Mouse (Mus musculus) neural tube, embryonic 14.5 days (tissue): Measurements from ENCODE around the gene Rimbp3. TPM values are rescaled to one million over a fixed set of nuclear protein-coding genes. Genes with fewer than 3 reads are reported as not detected.
"Not testable (repeated sequence)": the region's sequence is repeated elsewhere in the genome, so short reads cannot be mapped to it uniquely, and the experiment has no call there.

ENCODE experiments used
- ATAC-seq: fragments of 200-750 bp; cut with Nextera tagmentation; 2 replicates; pipeline ENCODE4 v1.8.0; 2017; ENCODE audit warnings: low read depth, mild to moderate bottlenecking, moderate TSS enrichment, moderate library complexity
- H3K27ac ChIP-seq: fragments of 300-500 bp; sonication (generic); 2 replicates; pipeline ENCODE4 v1.5.1; 2014; ENCODE audit warnings: low read depth, mild to moderate bottlenecking, control low read depth, low read length, moderate library complexity, mixed read lengths
- H3K27me3 ChIP-seq: fragments of 300-500 bp; sonication (generic); 2 replicates; pipeline ENCODE4 v1.6.1; 2014; ENCODE audit warnings: low read length; ENCODE audit not compliant: control insufficient read depth, insufficient read depth
- H3K36me3 ChIP-seq: fragments of 300-500 bp; sonication (generic); 2 replicates; pipeline ENCODE4 v1.6.1; 2014; ENCODE audit warnings: low read length, mixed read lengths; ENCODE audit not compliant: control insufficient read depth, insufficient read depth
- H3K4me1 ChIP-seq: fragments of 300-500 bp; sonication (generic); 2 replicates; pipeline ENCODE4 v1.6.1; 2014; ENCODE audit warnings: low read length; ENCODE audit not compliant: control insufficient read depth, insufficient read depth
- H3K4me2 ChIP-seq: fragments of 300-500 bp; sonication (generic); 2 replicates; pipeline ENCODE4 v1.6.1; 2014; ENCODE audit warnings: mild to moderate bottlenecking, low read depth, low read length, control low read depth
- H3K4me3 ChIP-seq: fragments of 300-500 bp; sonication (generic); 2 replicates; pipeline ENCODE4 v1.5.1; 2014; ENCODE audit warnings: low read depth, low read length, control low read depth, mixed read lengths
- H3K9ac ChIP-seq: fragments of 300-500 bp; sonication (generic); replicated peaks from 2 replicates; pipeline ENCODE4 v1.6.1; 2014; ENCODE audit warnings: low read depth, mild to moderate bottlenecking, control low read depth, low read length, mixed read lengths
- H3K9me3 ChIP-seq: fragments of 300-500 bp; sonication (generic); 2 replicates; pipeline ENCODE4 v1.6.1; 2016; ENCODE audit warnings: low read length; ENCODE audit not compliant: control insufficient read depth
- WGBS: fragments of 180-500 bp; shearing (Covaris S2); extraction: QIAGEN DNeasy Blood & Tissue Kit; methylation state at CpG from one replicate; pipeline ENCODE4 v1.1.7; 2014; 5-methylcytosine and 5-hydroxymethylcytosine counted together
- polyA plus RNA-seq: library from polyadenylated mRNA; unstranded; fragments of >200 nt; fragmentation: Nextera tagmentation; extraction: Ambion mirVana; gene quantifications from 2 replicates; pipeline ENCODE4 v1.2.1, GENCODE M21; 2014

Gene Rimbp3
- polyA plus RNA-seq: 2.2 and 2.7 TPM in 2 replicates

- peak; percentile 89 for ATAC-seq
- Histone ChIP-seq H3K4me3 (peak within 1 kb of the TSS; percentile 55), H3K4me2 (peak within 1 kb of the TSS; percentile 97), H3K9me3 (no peaks in the 10 kb centered on the region), H3K9ac (peak within 1 kb of the TSS; percentile 63), H3K4me1 (peaks cover 17% of the 10 kb centered on the region), H3K27ac (peak within 1 kb of the TSS; percentile 82), H3K36me3 (no peaks in the 10 kb centered on the region), H3K27me3 (no peaks in the 10 kb centered on the region)
- under 1% methylated on average over 84 of the region's 85 CpGs for WGBS
Measured at GRCm38 (mm10) chr16:17208389-17209361, at the start of gene Rimbp3. Gene Rimbp3 (plus strand): TSS chr16:17208603.

- H3K27me3 ChIP-seq, ATAC-seq, H3K4me3 ChIP-seq, H3K4me2 ChIP-seq, H3K4me1 ChIP-seq, H3K36me3 ChIP-seq, H3K27ac ChIP-seq, H3K9me3 ChIP-seq, H3K9ac ChIP-seq: not testable (repeated sequence)
- 90% methylated on average over 1 of the region's 1 CpGs for WGBS
Measured at GRCm38 (mm10) chr16:17165478-17165877, 42.9 kb upstream of the Rimbp3 start.

- no peak overlapping the region for H3K4me3 ChIP-seq
- H3K9me3 ChIP-seq: no peaks in the 10 kb centered on the region
- no peaks in the 10 kb centered on the region; the same call in 1 of the 2 replicates for H3K36me3 ChIP-seq
- H3K4me2 ChIP-seq: no peak overlapping the region
- no peak overlapping the region for H3K9ac ChIP-seq
- H3K4me1 ChIP-seq: no peaks in the 10 kb centered on the region
- no peak for ATAC-seq
- H3K27me3 ChIP-seq: no peaks in the 10 kb centered on the region
- H3K27ac ChIP-seq: no peak overlapping the region
Measured at GRCm38 (mm10) chr16:17167179-17167578, 41.2 kb upstream of the Rimbp3 start.

GRCm38 (mm10) chr16:17168049-17168448 lies 40.4 kb upstream of the Rimbp3 start:
- Histone ChIP-seq H3K36me3 (no peaks in the 10 kb centered on the region; the same call in 1 of the 2 replicates), H3K4me1 (no peaks in the 10 kb centered on the region)
- no peak for ATAC-seq

GRCm38 (mm10) chr16:17175765-17176164 lies 32.6 kb upstream of the Rimbp3 start:
- Histone ChIP-seq H3K27me3 (no peaks in the 10 kb centered on the region), H3K4me3 (no peak overlapping the region), H3K9me3 (no peaks in the 10 kb centered on the region), H3K36me3 (peaks cover 4% of the 10 kb centered on the region), H3K27ac (no peak overlapping the region), H3K4me1 (no peaks in the 10 kb centered on the region), H3K9ac (no peak overlapping the region), H3K4me2 (no peak overlapping the region)
- ATAC-seq: no peak
- 93% methylated on average over 2 of the region's 2 CpGs for WGBS

More at GRCm38 (mm10) chr16:17168049-17168448, 40.4 kb upstream of the Rimbp3 start:
- Histone ChIP-seq H3K4me3 (no peak overlapping the region), H3K27ac (no peak overlapping the region), H3K27me3 (no peaks in the 10 kb centered on the region), H3K4me2 (no peak overlapping the region), H3K9ac (no peak overlapping the region), H3K9me3 (no peaks in the 10 kb centered on the region)
- WGBS: 93% methylated on average over 5 of the region's 5 CpGs

GRCm38 (mm10) chr16:17177623-17178170 lies 30.7 kb upstream of the Rimbp3 start:
- Histone ChIP-seq H3K36me3 (peaks cover 4% of the 10 kb centered on the region; the same call in 1 of the 2 replicates), H3K4me3 (no peak overlapping the region), H3K27ac (no peak overlapping the region), H3K9ac (no peak overlapping the region), H3K4me1 (no peaks in the 10 kb centered on the region), H3K27me3 (no peaks in the 10 kb centered on the region), H3K4me2 (no peak overlapping the region), H3K9me3 (no peaks in the 10 kb centered on the region)
- 90% methylated on average over 1 of the region's 1 CpGs for WGBS
- no peak for ATAC-seq

- Histone ChIP-seq H3K27ac (no peak overlapping the region), H3K4me1 (no peaks in the 10 kb centered on the region), H3K27me3 (no peaks in the 10 kb centered on the region), H3K4me3 (no peak overlapping the region), H3K9me3 (no peaks in the 10 kb centered on the region), H3K36me3 (peaks cover 4% of the 10 kb centered on the region; the same call in 1 of the 2 replicates), H3K4me2 (no peak overlapping the region), H3K9ac (no peak overlapping the region)
- ATAC-seq: no peak
- WGBS: 96% methylated on average over 3 of the region's 3 CpGs
Measured at GRCm38 (mm10) chr16:17179706-17180105, 28.7 kb upstream of the Rimbp3 start.

GRCm38 (mm10) chr16:17181382-17181781 lies 27.0 kb upstream of the Rimbp3 start:
- H3K36me3 ChIP-seq: no peaks in the 10 kb centered on the region
- no peak overlapping the region for H3K9ac ChIP-seq
- no peaks in the 10 kb centered on the region for H3K9me3 ChIP-seq
- no peak overlapping the region for H3K4me2 ChIP-seq
- H3K27ac ChIP-seq: no peak overlapping the region
- no peak for ATAC-seq
- no peak overlapping the region for H3K4me3 ChIP-seq
- no peaks in the 10 kb centered on the region for H3K27me3 ChIP-seq
- H3K4me1 ChIP-seq: no peaks in the 10 kb centered on the region
- WGBS: 92% methylated on average over 4 of the region's 4 CpGs

GRCm38 (mm10) chr16:17182136-17182535 lies 26.3 kb upstream of the Rimbp3 start:
- Histone ChIP-seq H3K36me3 (no peaks in the 10 kb centered on the region), H3K4me3 (no peak overlapping the region), H3K4me1 (no peaks in the 10 kb centered on the region), H3K4me2 (no peak overlapping the region), H3K9me3 (no peaks in the 10 kb centered on the region), H3K27ac (no peak overlapping the region), H3K27me3 (no peaks in the 10 kb centered on the region), H3K9ac (no peak overlapping the region)
- ATAC-seq: no peak
- 92% methylated on average over 2 of the region's 2 CpGs for WGBS
